Mouse (Mus musculus): ENCODE measurements around the gene Scn10a.

DNA sequence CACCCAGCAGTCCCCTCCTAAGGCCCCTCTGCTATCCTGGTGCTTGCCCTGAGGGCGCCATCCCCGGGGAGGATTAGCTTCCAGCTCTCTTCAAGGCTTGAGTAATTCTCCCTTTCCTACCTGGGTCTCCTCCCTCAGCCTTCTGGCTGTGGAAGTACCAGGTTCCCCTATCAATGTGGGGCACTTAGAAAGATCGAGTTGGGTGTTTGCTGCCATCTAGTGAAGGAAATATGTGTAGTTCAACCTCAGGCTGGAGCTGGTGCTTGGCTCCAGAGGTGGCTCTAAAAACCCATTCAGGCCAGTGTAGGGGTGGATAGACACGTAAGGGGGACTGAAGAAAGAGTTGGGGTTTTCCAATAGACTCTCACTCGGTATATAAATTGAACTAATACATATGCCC is 32.4 kb upstream of the Scn10a start:
- TF ChIP-seq EP300 (IDR thresholded peaks at IDR 0.05; ENCODE audit: low read depth) (no peak), CTCF (IDR thresholded peaks at IDR 0.05; ENCODE audit: low read depth) (peak; percentile 70)

Measured in heart, postnatal 0 days (tissue).